Mouse (Mus musculus) brain, embryonic 14.5 days (tissue): ENCODE measurements around the gene Tnp1. TPM values are rescaled to one million over a fixed set of nuclear protein-coding genes. Genes with fewer than 3 reads are reported as not detected.

Experiments used
- DNase-seq: peaks from one replicate; pipeline ENCODE4 v3.0.0-alpha.2; 2011; ENCODE audit warnings: low read depth
- CTCF ChIP-seq: fragments of 200-500 bp; IDR thresholded peaks from 2 replicates; pipeline ENCODE4 v1.5.1; 2012; ENCODE audit warnings: inconsistent platforms, mild to moderate bottlenecking, moderate library complexity, borderline replicate concordance; ENCODE audit not compliant: insufficient read depth, insufficient read length; ENCODE audit errors: extremely low read depth
- POLR2A ChIP-seq: fragments of 200-500 bp; IDR thresholded peaks from 2 replicates; pipeline ENCODE4 v1.6.1; 2012; ENCODE audit warnings: mild to moderate bottlenecking, inconsistent platforms, borderline replicate concordance; ENCODE audit not compliant: poor library complexity, insufficient read depth, insufficient read length, severe bottlenecking; ENCODE audit errors: extremely low read depth
- polyA plus RNA-seq: library from polyadenylated mRNA; depleted of rRNA; stranded (reverse); fragments of >200 nt; gene quantifications from 2 replicates; pipeline ENCODE4 v1.2.3, GENCODE M21; 2012; rRNA removed

The Tnp1 gene
- polyA plus RNA-seq, 1 experiment, result not detected

GRCm38 (mm10) chr1:73001961-73002360, 13.7 kb downstream of the Tnp1 start:
- no peak for DNase-seq
- TF ChIP-seq POLR2A (no peak), CTCF (no peak)

- no peak for TF ChIP-seq POLR2A
- TF ChIP-seq CTCF, result no peak
- DNase-seq, result no peak
Observed at GRCm38 (mm10) chr1:72994751-72995528, 20.8 kb downstream of the Tnp1 start.

GRCm38 (mm10) chr1:72992944-72993464, 22.7 kb downstream of the Tnp1 start:
- DNase-seq, result peak; percentile 9
- no peak for TF ChIP-seq CTCF

DNA sequence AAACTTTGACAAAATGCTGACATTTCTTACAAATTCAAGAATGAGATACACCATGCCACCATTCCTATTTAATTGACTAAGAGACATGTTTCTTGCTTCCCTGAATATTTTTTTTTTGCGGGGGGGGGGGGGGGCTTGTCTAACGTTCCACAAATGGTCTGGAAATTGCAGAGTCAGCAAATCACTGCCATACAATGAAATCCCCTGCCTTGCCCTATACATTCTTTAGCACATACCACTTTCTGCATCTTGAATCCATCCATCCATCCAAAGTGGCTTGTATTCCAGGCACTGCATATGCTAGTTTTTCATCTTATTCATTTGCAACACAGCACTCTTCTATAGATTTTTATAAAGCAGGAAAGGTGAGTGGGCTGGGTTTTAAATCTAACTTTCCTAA, 23.5 kb downstream of the Tnp1 start:
- DNase-seq, result no peak
- TF ChIP-seq POLR2A (no peak), CTCF (no peak)

- TF ChIP-seq POLR2A, result no peak
- TF ChIP-seq CTCF, result no peak
- DNase-seq, result no peak
Observed at GRCm38 (mm10) chr1:72988904-72989303, 26.8 kb downstream of the Tnp1 start.

GRCm38 (mm10) chr1:72986715-72987114, 29.0 kb downstream of the Tnp1 start:
- TF ChIP-seq POLR2A (no peak), CTCF (no peak)
- no peak for DNase-seq

- no peak for TF ChIP-seq CTCF
- no peak for TF ChIP-seq POLR2A
- peak; percentile 5 for DNase-seq
Observed at GRCm38 (mm10) chr1:72978956-72979355, 36.8 kb downstream of the Tnp1 start.

DNA sequence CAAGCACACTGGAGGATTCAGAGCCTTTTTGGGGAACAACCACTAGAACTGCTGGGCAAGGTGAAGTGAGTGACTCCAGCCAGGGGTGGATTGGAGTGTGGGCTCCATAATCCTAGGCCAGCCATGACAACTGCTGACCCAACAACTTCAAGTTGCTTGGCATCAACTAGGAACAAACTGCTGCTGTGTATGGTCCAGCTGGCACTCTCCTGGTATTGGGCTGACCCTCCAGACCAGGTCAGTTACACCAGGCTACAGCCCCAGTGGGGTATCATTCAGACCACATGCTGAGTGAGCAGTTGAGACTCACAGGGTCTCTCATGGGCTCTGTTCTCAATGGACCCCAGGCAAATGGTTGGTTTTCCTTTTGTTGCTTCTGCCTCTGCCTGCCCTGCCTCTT, 41.5 kb downstream of the Tnp1 start:
- TF ChIP-seq POLR2A (no peak), CTCF (no peak)
- DNase-seq, result no peak

GRCm38 (mm10) chr1:72970461-72970860, 45.2 kb downstream of the Tnp1 start:
- no peak for TF ChIP-seq POLR2A
- TF ChIP-seq CTCF, result no peak
- DNase-seq, result no peak

DNA sequence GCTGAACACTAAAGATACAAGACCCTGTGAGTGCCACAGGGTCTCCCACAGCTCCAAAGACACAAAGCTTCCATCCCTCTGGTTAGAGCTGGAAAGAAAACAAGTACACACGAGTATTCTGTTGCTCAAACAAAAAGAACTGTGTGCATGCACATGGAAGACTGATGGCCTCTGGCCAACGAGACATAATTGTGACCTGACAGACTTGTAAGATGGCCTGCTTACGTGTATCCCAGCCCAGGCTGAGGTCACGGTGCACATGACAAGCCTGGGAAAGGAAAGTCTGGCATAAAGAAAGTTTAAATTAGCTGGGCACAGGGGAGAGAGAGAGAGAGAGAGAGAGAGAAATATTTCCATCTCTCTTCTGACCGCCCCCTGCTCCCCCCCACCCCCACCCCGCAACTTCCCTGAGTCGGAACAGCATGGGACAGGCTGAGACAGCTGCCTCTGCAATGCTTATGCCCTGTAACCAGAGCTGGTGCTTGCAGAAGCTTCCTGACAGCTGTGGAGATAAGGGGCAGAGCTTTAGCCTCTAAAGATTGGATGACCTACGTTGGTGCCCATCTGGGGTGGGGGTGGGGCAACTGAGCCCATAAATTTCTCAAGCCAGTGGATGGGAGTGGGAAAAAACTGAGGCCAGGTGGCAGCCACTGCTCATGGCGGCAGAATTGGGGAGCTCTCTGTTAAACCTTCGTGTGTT, 46.4 kb downstream of the Tnp1 start:
- TF ChIP-seq CTCF, result no peak
- no peak for TF ChIP-seq POLR2A
- peak; percentile 67 for DNase-seq

GRCm38 (mm10) chr1:72966423-72966822, 49.3 kb downstream of the Tnp1 start:
- TF ChIP-seq CTCF, result no peak
- no peak for TF ChIP-seq POLR2A
- DNase-seq, result no peak

Other genes with a start within 250 kb of the Tnp1 start
- gene Igfbp2, start 191.4 kb downstream of the Tnp1 start, polyA plus RNA-seq, result 328 and 384 TPM in 2 replicates
- gene Igfbp5, start 141.0 kb downstream of the Tnp1 start, polyA plus RNA-seq, result 31.0 and 73.8 TPM in 2 replicates